Mouse (Mus musculus) 416B (cell line): ENCODE results near the gene Map4k2.

Experiments
- DNase-seq: peaks from one replicate; pipeline ENCODE4 v3.0.0; 2011; ENCODE audit warnings: low read depth

Gene Map4k2

DNA sequence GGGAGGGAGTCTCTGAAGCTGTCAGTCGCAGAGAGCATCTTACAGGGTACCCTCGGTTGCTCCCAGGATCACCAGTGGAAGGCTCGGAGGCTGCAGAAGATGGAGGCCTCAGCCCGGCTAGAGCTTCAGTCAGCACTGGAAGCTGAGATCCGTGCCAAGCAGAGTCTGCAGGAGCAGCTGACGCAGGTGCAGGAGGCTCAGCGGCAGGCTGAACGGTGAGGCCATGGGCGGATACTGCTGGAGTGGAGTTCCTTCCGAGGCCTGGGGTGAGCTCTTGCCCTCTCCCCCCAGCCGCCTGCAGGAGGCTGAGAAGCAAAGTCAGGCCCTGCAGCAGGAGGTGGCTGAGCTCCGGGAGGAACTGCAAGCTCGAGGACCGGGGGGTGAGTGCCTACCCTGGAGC, 25.4 kb upstream of the Map4k2 start:
- no peak for DNase-seq

DNA sequence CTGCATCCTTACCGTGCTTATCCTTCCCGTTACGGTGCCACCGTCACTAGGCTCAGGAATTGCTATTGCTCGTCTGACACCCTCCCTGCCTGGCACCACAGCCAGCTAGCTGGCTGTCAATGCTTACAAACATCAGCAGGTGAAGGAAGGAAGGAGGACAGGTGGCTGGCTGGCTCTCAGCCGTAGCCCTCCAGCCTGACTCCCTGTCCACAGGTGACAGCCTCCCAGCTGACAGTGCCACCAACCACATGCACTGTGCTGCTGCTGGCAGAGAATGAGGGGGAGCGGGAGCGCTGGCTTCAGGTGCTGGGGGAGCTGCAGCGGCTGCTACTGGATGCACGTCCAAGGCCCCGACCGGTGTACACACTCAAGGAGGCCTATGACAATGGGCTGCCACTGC, 22.8 kb upstream of the Map4k2 start:
- no peak for DNase-seq

DNA sequence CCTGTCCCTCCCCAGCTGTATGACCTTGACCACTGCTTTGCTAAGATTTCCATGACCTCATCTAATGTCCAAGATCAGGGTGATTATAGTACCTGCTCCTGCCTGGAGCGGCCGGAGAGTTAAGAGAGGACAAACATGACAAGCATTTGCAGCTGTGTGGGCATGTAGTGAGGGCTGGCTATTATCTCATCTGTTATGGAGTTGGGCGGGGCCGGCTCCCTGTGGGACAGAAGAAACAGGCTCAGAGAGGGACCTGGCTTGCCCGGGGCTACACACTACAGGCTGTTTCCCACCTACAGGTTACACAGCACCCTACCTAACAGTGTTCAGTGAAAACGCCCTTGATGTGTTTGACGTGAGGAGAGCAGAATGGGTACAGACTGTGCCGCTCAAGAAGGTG, 19.6 kb upstream of the Map4k2 start:
- DNase-seq = no peak

DNA sequence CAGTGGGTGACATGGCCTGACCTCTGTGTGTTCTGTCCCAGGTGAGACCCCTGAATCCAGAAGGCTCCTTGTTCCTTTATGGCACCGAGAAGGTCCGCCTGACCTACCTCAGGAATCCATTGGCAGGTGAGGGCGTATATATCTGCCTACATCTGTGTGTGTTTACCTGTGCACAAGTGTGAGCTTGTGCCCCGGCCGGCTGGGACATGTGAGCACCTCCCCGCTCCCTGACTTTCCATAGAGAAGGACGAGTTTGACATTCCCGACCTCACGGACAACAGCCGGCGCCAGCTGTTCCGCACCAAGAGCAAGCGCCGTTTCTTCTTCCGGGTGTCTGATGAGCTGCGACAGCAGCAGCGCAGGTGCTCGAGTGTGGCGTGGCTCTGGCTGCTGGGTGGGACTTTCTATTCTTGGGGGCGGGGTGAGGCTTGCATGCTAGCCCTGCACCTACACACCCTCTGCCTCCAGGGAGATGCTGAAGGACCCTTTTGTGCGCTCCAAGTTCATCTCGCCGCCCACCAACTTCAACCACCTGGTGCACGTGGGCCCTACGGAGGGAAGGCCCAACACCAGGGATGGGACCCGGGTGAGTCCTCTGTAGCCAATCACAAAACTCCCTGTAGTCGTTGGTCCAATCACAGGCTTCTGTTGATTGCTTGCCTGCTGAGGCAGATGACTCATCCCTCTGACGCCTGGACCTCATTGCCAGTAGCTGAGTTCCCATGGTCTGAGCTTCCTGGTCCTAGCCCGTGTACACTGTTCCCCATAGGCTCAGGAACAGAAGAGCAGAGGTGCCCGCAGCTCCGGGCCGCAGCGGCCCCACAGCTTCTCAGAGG, 18.9 kb upstream of the Map4k2 start:
- peak; percentile 86 for DNase-seq

DNA sequence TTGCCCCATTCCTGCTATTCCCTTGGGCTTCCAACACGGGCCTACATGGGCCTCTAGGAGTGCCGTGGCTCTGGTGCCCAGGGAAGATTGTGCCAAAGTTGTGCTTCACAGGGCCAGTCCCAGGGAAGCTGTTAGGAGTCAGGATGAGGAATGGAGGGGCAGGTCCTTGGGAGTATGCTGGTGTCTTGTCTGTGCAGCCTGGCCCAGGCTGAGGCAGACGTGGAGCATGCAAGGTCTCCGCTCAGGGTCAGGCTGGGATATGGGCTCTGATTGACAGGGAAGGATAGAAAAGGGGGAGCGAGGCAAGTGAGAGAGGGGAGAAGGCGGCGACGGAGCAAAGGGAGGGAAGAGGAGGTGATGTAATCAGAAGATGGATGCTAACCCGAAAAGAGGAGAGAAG, 16.2 kb upstream of the Map4k2 start:
- no peak for DNase-seq

DNA sequence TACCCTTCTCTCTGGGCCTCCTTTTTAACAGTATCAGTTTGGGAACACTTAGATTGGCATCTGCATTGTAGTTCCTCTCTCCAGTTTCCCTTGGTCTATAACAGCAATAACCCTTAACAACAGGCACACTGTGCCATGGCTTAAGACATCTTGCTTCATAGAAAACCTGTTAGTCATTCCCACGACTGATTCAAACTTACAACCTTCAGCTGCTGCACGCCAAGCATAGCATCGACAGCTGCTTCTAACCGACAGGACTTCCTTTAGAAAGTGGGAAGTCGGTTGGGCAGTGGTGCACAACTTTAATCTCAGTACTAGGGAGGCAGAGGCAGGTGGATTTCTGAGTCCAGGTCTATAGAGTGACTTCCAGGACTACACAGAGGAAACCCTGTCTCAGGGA, 9.8 kb upstream of the Map4k2 start:
- peak; percentile 80 for DNase-seq

DNA sequence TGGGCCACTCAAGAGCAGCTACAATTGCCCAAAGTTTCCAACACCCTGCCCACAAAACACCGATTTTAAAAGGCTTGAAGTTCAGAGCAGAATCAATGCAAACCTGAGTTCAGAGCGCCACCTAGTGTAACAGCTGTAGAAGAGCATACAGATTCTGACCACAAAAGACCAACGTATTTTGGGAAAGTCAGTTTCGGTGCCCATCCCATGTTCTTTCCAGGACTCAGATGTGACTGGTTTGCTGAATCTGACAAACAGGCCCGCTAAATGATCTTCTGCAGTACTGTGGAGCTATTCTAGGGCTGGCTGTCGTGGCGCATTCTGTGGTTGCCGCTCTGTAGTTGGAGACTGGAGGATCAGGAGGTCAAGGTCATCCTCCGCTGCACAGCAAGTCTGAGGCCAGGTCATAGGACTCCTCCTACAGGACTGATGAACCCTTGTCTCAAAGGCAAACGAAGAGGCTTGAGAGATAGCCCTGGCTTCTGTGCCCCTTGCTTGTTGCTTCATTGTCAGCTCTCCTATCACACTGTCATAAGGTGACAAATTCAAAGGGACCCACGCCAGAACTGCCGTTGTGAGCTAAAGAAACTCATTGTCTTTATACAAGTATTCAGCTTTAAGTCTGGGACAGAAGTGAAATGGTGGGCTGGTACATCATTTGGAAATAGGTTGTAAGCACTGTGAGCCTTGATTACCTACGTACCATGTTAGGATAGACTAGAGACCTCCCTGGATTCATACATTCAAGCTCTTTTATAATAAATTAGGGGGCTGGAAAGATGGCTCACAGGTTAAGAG, 9.0 kb upstream of the Map4k2 start:
- DNase-seq = peak; percentile 88

DNA sequence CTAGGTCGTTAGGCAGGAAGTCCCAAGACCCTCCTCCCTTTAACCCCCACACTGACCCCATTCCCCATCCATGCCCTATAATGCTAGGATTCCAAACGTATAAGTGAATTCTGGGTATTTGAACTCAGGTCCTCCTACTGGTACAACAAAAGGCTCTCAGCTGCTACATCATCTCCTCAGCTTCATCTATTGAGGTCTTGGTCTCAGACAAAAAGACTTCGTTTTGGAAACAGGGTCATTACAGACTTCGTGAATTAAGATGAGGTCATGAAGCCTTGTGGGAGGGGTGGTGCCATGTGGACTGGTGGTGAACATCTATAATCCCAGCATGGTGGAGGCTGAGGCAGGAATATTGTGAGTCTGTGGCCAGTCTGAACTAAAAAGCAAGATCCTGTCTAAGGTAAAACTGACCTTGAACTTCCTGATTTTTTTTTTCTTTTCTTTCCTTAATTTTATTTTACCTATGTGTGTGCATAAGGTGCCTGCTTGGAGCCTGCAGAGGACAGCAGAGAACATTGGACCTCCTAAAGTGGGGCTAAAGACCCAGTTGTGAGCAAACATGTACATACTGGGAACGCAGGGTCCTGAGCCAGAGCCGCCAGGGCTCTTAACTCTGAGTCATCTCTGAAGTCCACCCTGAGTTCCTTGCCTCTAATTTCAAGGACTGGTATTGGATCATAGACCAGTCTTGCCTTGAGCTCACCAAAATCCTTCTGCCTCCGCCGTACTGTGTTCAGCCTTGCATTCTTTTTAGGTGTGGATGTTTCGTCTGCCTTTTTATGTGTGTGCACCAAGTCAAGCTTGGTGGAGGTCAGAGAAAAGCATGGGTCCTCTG, 7.0 kb upstream of the Map4k2 start:
- DNase-seq = peak; percentile 77

DNA sequence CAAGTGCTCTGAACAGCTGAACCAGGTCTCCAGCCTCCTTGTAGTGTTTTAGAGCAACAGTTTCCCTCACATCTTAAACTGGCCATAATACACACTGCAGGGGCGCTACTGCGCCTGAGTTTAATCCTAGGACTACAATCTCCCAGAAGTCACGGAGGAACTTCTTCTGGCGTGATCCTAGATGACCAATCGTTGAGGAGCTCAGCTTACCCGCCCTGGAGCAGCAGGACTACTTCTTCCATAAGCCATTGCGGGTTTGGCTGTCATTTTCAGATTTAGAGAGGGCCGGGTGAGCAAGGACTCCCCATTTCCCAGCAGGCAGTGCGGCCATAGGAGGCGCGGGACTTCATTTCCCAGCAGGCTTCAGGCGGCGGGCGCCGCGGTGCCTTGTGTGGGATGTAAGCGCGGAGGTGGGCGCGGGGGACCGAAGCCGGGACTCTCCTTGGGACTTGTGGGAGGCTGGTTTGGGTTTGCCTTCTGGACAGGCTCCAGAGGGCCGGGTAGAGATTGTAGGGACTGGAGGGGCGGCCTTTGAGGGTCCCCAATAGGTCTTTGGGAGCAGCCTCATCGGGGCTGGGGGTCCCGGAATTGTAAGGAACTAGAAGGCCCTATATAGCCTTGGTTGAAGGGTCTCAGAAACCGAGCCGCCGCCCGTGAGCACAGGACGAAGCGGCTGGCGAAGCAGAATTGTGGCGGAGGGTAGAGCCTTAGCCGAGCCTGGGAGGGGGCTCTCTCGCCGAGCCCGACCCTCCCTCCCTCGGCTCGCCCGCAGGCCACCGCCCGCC, 6.1 kb upstream of the Map4k2 start, which contains the start of gene Men1:
TSS of gene Men1 (plus strand) at position 307 of the 785 bp plus-strand sequence.
- peak; percentile 99 for DNase-seq

DNA sequence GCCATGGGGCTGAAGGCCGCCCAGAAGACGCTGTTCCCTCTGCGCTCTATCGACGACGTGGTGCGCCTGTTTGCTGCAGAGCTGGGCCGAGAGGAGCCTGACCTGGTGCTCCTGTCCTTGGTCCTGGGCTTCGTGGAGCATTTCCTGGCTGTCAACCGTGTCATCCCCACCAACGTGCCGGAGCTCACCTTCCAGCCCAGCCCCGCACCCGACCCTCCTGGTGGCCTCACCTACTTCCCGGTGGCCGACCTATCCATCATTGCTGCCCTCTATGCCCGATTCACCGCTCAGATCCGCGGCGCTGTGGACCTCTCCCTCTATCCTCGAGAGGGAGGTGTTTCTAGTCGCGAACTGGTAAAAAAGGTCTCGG, 5.5 kb upstream of the Map4k2 start:
- DNase-seq = peak; percentile 36

DNA sequence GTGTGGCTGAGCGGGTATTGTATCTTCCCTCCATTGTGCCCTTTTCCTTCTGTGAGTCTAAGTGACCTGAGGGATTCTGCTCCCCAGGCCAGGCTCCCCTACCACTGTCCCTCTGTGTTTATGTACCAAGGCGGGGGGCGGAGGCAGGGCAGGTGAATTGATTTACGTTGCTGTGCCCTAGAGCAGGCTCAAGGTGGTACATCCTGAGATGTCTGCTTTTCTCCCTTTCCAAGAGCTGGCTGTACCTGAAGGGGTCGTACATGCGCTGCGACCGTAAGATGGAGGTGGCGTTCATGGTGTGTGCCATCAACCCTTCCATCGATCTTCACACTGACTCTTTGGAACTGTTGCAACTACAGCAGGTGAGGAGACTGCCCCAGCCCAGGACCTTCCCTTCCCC, 4.0 kb upstream of the Map4k2 start:
- no peak for DNase-seq

DNA sequence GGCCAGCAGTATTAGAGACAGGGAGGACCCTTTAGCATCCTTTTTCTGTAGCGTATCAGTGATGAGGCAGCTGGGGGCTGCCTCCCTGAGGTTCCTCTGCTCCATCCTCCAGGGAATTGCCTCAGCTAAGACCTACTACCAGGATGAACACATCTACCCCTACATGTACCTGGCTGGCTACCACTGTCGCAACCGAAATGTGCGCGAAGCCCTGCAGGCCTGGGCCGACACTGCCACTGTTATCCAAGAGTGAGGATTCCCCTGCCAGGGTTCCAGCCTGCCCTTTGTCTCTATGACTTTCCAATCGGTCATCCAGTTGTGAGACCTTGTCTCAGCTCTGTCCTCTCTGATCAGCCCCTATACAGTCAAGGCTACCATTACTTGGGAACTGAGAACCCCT, 2.8 kb upstream of the Map4k2 start:
- no peak for DNase-seq

DNA sequence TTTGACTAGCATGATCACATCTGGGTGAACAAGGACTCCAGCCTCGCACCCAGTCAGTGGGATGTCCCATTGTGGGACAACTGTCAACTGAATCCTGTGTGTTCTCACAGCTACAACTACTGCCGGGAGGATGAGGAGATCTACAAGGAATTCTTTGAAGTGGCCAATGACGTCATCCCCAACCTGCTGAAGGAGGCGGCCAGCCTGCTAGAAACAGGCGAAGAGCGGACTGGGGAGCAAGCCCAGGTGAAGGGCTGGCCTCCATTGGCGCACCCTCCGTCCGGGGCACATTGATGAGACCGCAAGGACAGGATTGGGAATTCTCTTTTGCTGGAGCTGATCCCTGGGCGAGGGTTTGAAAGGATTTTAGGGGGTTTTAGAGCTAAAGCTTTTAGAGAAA, 2.2 kb upstream of the Map4k2 start:
- DNase-seq = no peak

DNA sequence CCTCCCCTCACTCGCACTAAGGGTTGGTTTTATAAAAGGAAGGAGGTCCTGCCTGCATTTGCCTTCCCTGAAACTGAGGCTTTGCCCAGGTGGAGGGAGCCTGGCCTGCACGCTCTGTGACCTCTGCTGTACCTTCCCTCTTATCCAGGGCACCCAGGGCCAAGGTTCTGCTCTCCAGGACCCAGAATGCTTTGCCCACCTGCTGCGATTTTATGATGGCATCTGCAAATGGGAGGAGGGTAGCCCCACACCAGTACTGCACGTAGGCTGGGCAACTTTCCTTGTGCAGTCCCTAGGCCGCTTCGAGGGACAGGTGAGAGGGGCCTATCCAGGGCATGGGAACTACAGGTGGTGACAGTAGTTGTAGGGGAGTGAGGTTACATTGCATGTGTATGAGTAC, 1.7 kb upstream of the Map4k2 start:
- no peak for DNase-seq

DNA sequence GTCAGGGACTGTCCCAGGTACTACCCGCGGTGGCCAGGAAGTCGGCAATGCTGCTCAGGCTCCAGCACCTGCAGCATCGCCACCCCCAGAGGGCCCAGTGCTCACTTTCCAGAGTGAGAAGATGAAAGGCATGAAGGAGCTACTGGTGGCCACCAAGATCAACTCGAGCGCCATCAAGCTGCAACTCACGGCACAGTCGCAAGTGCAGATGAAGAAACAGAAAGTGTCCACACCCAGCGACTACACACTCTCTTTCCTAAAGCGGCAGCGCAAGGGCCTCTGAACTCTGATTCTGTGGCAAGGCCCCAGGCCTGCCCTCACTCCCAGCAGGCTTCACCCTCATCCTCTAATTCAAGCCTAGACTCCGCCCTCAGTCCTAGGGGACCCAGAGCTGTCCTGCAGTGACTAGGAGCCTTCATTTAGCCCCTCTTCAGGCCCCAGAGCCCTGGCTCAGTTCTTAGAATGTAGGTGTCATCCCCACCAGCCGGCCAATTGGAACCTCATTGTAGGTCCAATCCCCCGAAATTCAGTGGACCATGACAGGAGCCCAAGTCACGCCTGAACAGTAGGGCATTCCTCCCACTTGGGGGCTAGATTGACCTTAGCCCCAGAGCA, 938 bp upstream of the Map4k2 start:
- peak; percentile 56 for DNase-seq

DNA sequence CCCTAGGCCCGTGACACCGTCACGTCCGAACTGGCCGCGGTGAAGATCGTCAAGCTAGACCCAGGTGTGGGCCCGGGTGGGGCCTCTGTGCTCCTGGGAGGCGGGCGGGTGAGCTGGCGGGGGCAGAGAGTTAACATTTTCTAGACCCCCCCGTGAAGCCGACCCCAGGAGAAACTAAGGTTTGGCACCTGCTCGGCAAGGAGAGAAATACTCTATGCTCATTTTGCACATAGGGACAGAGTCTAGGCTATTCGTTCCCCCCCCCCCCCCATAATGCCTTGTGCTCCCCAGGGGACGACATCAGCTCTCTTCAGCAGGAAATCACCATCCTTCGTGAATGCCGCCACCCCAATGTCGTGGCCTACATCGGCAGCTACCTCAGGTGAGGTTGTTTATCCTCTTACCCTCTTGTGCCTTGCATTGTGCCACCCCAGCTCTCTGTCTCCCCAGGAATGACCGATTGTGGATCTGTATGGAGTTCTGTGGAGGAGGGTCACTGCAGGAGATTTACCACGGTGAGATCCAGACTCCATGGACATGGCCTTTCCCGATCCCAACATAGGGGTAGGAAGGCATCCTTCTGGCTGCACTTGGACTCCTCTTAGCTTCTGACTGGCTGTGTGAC, 630 bp downstream of the Map4k2 start:
- DNase-seq = no peak

DNA sequence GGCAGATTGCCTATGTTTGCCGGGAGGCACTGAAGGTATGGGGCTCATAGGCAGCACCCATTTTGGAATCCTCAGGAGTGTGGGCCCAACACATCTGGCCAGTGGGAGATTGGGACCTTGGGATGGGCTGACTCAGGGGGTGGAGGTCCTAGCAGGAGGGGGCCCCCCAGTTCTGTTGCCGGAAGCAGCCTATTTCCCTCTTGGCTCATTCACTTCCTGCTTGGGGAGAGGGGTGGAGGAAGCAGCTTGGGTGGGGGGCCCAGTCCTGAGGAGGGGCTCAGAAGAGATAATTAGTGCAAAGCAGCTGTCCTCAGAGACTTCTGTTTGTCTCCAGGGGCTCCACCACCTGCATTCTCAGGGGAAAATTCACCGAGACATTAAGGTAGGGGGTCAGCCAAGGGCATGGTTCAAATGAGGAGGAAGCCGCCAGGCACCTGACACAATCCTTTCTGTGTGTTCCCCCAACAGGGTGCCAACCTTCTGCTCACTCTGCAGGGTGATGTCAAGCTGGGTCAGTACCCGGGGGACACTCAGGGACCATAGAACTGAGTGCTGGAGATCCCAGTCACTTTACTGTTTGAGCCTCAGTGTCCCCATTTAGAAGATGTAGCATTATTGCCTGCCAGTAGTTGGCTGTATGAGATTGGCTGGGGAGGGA, 1.5 kb downstream of the Map4k2 start:
- DNase-seq = no peak

DNA sequence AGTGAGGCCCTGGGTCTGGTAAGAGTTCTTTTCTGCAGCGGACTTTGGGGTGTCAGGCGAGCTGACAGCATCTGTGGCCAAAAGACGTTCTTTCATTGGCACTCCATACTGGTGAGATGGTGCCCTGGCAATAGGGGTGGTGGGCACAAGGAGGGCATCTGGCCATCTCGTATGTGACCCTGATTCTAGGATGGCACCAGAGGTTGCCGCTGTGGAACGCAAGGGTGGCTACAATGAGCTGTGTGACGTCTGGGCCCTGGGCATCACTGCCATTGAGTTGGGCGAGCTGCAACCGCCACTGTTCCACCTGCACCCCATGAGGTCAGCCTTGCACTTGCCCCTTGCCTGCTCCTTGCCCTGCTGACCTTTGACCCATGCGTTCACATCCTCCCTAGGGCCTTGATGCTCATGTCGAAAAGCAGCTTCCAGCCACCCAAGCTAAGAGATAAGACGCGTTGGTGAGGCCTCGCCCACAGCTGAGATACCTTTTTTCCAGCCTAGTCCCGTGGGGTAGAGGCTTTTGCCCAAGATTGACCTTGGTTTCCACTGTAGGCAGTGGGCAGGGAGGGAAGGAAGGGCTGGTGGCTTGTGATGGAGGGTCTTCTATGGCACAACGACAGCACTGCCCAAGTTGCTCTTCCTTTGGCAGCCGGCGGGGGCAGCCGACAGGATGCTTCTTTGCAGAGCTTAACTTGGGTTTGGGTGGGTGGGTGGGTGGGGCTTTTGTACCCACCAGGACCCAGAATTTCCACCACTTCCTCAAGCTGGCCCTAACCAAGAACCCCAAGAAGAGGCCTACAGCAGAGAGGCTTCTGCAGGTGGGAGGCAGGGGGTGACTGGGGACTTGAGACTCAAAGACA, 2.4 kb downstream of the Map4k2 start:
- no peak for DNase-seq

DNA sequence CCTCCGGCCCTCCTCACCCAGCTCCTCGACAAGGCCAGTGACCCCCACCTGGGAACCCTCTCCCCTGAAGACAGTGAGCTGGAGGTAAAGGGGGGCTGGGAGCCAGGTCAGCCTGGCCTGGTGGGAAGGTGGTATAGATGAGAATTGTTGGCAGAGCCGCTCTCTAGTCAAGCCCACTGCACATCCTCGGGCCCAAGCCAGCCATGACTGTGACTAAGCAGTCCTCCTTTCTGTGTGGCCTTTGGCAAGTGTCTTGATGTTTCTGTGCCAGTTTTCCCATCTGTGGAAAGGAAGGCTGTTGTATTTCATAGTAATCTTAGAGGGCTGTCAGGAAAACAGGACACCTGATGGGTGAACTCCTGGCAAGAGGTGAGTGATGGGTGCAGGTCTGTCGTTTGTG, 3.1 kb downstream of the Map4k2 start:
- DNase-seq = no peak
